Mouse (Mus musculus) heart, postnatal 0 days (tissue): ENCODE results near the gene Dtx3l. TPM values are rescaled to one million over a fixed set of nuclear protein-coding genes. Genes with fewer than 3 reads are reported as not detected.
"Not testable (repeated sequence)": the region's sequence is repeated elsewhere in the genome, so short reads cannot be mapped to it uniquely, and the experiment has no call there.

Experiments used
- ATAC-seq: fragments of 200-750 bp; cut with Nextera tagmentation; 2 replicates; pipeline ENCODE4 v1.8.0; 2017; ENCODE audit warnings: low read depth, moderate number of reproducible peaks, moderate library complexity; ENCODE audit not compliant: insufficient read depth
- DNase-seq: peaks from one replicate; pipeline ENCODE4 v3.0.0-alpha.2; 2016; ENCODE audit warnings: low spot score
- H3K27ac ChIP-seq: fragments of 300-500 bp; sonication (generic); 2 replicates; pipeline ENCODE4 v1.5.1; 2014; ENCODE audit warnings: low read depth, mild to moderate bottlenecking
- H3K27me3 ChIP-seq: fragments of 300-500 bp; sonication (generic); 2 replicates; pipeline ENCODE4 v1.6.1; 2014; ENCODE audit warnings: low read length, mixed read lengths; ENCODE audit not compliant: control insufficient read depth, insufficient read depth
- H3K36me3 ChIP-seq: fragments of 300-500 bp; sonication (generic); replicated peaks from 2 replicates; pipeline ENCODE4 v1.6.1; 2014; ENCODE audit warnings: low read length, mixed read lengths; ENCODE audit not compliant: control insufficient read depth, insufficient read depth
- H3K4me1 ChIP-seq: fragments of 300-500 bp; sonication (generic); 2 replicates; pipeline ENCODE4 v1.6.1; 2014; ENCODE audit warnings: antibody characterized with exemption; ENCODE audit not compliant: control insufficient read depth, insufficient read depth
- H3K4me2 ChIP-seq: fragments of 300-500 bp; sonication (generic); 2 replicates; pipeline ENCODE4 v1.6.1; 2014; ENCODE audit warnings: low read depth, mild to moderate bottlenecking, low read length, moderate library complexity
- H3K4me3 ChIP-seq: fragments of 300-500 bp; sonication (generic); 2 replicates; pipeline ENCODE4 v1.5.1; 2014; ENCODE audit warnings: low read depth, low read length
- H3K9ac ChIP-seq: fragments of 300-500 bp; sonication (generic); replicated peaks from 2 replicates; pipeline ENCODE4 v1.6.1; 2014; ENCODE audit warnings: low read depth, low read length, mixed read lengths
- H3K9me3 ChIP-seq: fragments of 300-500 bp; sonication (generic); replicated peaks from 2 replicates; pipeline ENCODE4 v1.6.1; 2016; ENCODE audit warnings: low read length; ENCODE audit not compliant: control insufficient read depth
- CTCF ChIP-seq: IDR thresholded peaks from 2 replicates; pipeline ENCODE4 v1.5.1; 2016; ENCODE audit warnings: antibody characterized with exemption, control low read depth, low read depth
- EP300 ChIP-seq: IDR thresholded peaks from 2 replicates; pipeline ENCODE4 v1.6.1; 2016; ENCODE audit warnings: antibody characterized with exemption, low read depth
- WGBS: fragments of 180-500 bp; shearing (Covaris S2); extraction: QIAGEN DNeasy Blood & Tissue Kit; methylation state at CpG from one replicate; pipeline ENCODE4 v1.1.7; 2014; 5-methylcytosine and 5-hydroxymethylcytosine counted together
- polyA plus RNA-seq: library from polyadenylated mRNA; unstranded; fragments of >200 nt; fragmentation: Nextera tagmentation; extraction: Ambion mirVana; gene quantifications from 2 replicates; pipeline ENCODE4 v1.2.1, GENCODE M21; 2015
- total RNA-seq: library from RNA; depleted of rRNA; stranded (reverse); fragments of >200 nt; gene quantifications from 2 replicates; pipeline ENCODE4 v1.2.3, GENCODE M21; 2014; ENCODE audit warnings: low replicate concordance

Dtx3l gene
- total and polyA plus RNA-seq, 2 experiments from 2014 or later: 5.6 to 8.1 TPM

- Histone ChIP-seq H3K27me3 (no peaks in the 10 kb centered on the region), H3K9me3 (no peaks in the 10 kb centered on the region), H3K4me3 (no peak overlapping the region), H3K4me2 (no peak overlapping the region), H3K36me3 (no peaks in the 10 kb centered on the region), H3K4me1 (peaks cover 8% of the 10 kb centered on the region; the same call in 1 of the 2 replicates), H3K27ac (no peak overlapping the region), H3K9ac (no peak overlapping the region)
- WGBS: 89% methylated on average over 3 of the region's 3 CpGs
- no peak for DNase-seq
- TF ChIP-seq EP300 (no peak), CTCF (no peak)
- no peak for ATAC-seq
These were observed 33.6 kb downstream of the Dtx3l start for GRCm38 (mm10) chr16:35905355-35905754.

- no peak overlapping the region for H3K27ac ChIP-seq
- 77% methylated on average over 4 of the region's 4 CpGs for WGBS
- peaks cover 8% of the 10 kb centered on the region; the same call in 1 of the 2 replicates for H3K4me1 ChIP-seq
- no peaks in the 10 kb centered on the region for H3K36me3 ChIP-seq
- H3K9me3 ChIP-seq: no peaks in the 10 kb centered on the region
- DNase-seq (no peak), ATAC-seq (no peak)
- TF ChIP-seq EP300 (no peak), CTCF (no peak)
- H3K4me2 ChIP-seq: no peak overlapping the region
- H3K9ac ChIP-seq: no peak overlapping the region
- no peak overlapping the region for H3K4me3 ChIP-seq
- no peaks in the 10 kb centered on the region for H3K27me3 ChIP-seq
These were observed 34.7 kb downstream of the Dtx3l start for GRCm38 (mm10) chr16:35904121-35904736.

GRCm38 (mm10) chr16:35903014-35903640 lies 35.8 kb downstream of the Dtx3l start:
- TF ChIP-seq EP300: no peak
- no peak for TF ChIP-seq CTCF
- Histone ChIP-seq H3K9ac (no peak overlapping the region), H3K4me2 (no peak overlapping the region), H3K4me3 (no peak overlapping the region), H3K4me1 (peaks cover 8% of the 10 kb centered on the region; the same call in 1 of the 2 replicates), H3K27me3 (no peaks in the 10 kb centered on the region), H3K36me3 (no peaks in the 10 kb centered on the region), H3K9me3 (no peaks in the 10 kb centered on the region), H3K27ac (no peak overlapping the region)
- DNase-seq (no peak), ATAC-seq (no peak)
- 86% methylated on average over 6 of the region's 6 CpGs for WGBS

GRCm38 (mm10) chr16:35900541-35900940 lies 38.4 kb downstream of the Dtx3l start:
- no peaks in the 10 kb centered on the region for H3K4me1 ChIP-seq
- no peak overlapping the region for H3K9ac ChIP-seq
- WGBS: 83% methylated on average over 3 of the region's 3 CpGs
- H3K27me3 ChIP-seq: no peaks in the 10 kb centered on the region
- no peak overlapping the region for H3K4me3 ChIP-seq
- H3K36me3 ChIP-seq: no peaks in the 10 kb centered on the region
- DNase-seq: no peak
- no peaks in the 10 kb centered on the region for H3K9me3 ChIP-seq
- no peak overlapping the region for H3K4me2 ChIP-seq
- no peak overlapping the region for H3K27ac ChIP-seq
- ATAC-seq: no peak
- TF ChIP-seq EP300 (no peak), CTCF (no peak)

- TF ChIP-seq EP300 (no peak), CTCF (no peak)
- no peak overlapping the region for H3K27ac ChIP-seq
- no peaks in the 10 kb centered on the region for H3K4me1 ChIP-seq
- no peaks in the 10 kb centered on the region for H3K27me3 ChIP-seq
- H3K9ac ChIP-seq: no peak overlapping the region
- no peak overlapping the region for H3K4me2 ChIP-seq
- no peaks in the 10 kb centered on the region for H3K9me3 ChIP-seq
- ATAC-seq (no peak), DNase-seq (no peak)
- WGBS: 59% methylated on average over 6 of the region's 6 CpGs
- H3K36me3 ChIP-seq: no peaks in the 10 kb centered on the region
- no peak overlapping the region for H3K4me3 ChIP-seq
These were observed 44.0 kb downstream of the Dtx3l start for GRCm38 (mm10) chr16:35894997-35895396.

- H3K4me1 ChIP-seq, H3K9ac ChIP-seq, DNase-seq, ATAC-seq, H3K9me3 ChIP-seq, H3K27ac ChIP-seq, H3K4me3 ChIP-seq, H3K27me3 ChIP-seq, H3K36me3 ChIP-seq, H3K4me2 ChIP-seq: not testable (repeated sequence)
- WGBS: 34% methylated on average over 5 of the region's 5 CpGs
These were observed 47.3 kb downstream of the Dtx3l start for GRCm38 (mm10) chr16:35891603-35892002.
